Mouse (Mus musculus) heart, embryonic 10.5 days (tissue): Measurements from ENCODE around the gene Afp. TPM values are rescaled to one million over a fixed set of nuclear protein-coding genes. Genes with fewer than 3 reads are reported as not detected.

ENCODE experiments used
- DNase-seq: peaks from one replicate; pipeline ENCODE4 v3.0.0-alpha.2; 2017; ENCODE audit warnings: low spot score
- H3K27ac ChIP-seq: fragments of 300-500 bp; sonication (generic); 2 replicates; pipeline ENCODE4 v1.5.1; 2016; ENCODE audit warnings: mild to moderate bottlenecking
- H3K27me3 ChIP-seq: fragments of 300-500 bp; sonication (generic); 2 replicates; pipeline ENCODE4 v1.6.1; 2016; ENCODE audit warnings: mild to moderate bottlenecking; ENCODE audit not compliant: poor library complexity, insufficient read depth, severe bottlenecking
- H3K36me3 ChIP-seq: fragments of 300-500 bp; sonication (generic); 2 replicates; pipeline ENCODE4 v1.6.1; 2016; ENCODE audit warnings: mild to moderate bottlenecking, moderate library complexity
- H3K4me1 ChIP-seq: fragments of 300-500 bp; sonication (generic); 2 replicates; pipeline ENCODE4 v1.6.1; 2016; ENCODE audit warnings: mild to moderate bottlenecking
- H3K4me3 ChIP-seq: fragments of 300-500 bp; sonication (generic); 2 replicates; pipeline ENCODE4 v1.5.1; 2016; ENCODE audit warnings: mild to moderate bottlenecking, moderate library complexity
- H3K9me3 ChIP-seq: fragments of 300-500 bp; sonication (generic); 2 replicates; pipeline ENCODE4 v1.6.1; 2016; ENCODE audit warnings: mild to moderate bottlenecking, moderate library complexity
- WGBS: fragments of 180-500 bp; shearing (Covaris S2); methylation state at CpG from one replicate; pipeline ENCODE4 v1.1.7; 2016; 5-methylcytosine and 5-hydroxymethylcytosine counted together
- polyA plus RNA-seq: library from polyadenylated mRNA; unstranded; fragments of >200 nt; fragmentation: Nextera tagmentation; extraction: Ambion mirVana; gene quantifications from 2 replicates; pipeline ENCODE4 v1.2.1, GENCODE M21; 2016

Afp gene
- 34.1 and 916 TPM in 2 replicates for polyA plus RNA-seq

DNA sequence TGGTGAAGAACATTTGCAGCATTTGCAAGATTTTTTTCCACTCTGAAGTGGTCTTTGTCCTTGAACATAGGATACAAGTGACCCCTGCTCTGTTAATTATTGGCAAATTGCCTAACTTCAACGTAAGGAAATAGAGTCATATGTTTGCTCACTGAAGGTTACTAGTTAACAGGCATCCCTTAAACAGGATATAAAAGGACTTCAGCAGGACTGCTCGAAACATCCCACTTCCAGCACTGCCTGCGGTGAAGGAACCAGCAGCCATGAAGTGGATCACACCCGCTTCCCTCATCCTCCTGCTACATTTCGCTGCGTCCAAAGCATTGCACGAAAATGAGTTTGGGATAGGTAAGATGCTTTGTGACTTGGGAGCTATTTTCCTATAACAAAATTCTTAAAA, at the start of gene Afp:
Gene Afp (plus strand): TSS at position 220 of the 400 bp plus-strand sequence.
- no peaks in the 10 kb centered on the region for H3K9me3 ChIP-seq
- DNase-seq: no peak
- H3K4me3 ChIP-seq: no peak within 1 kb of the TSS
- no peaks in the 10 kb centered on the region for H3K36me3 ChIP-seq
- WGBS: 81% methylated on average over 7 of the region's 7 CpGs
- no peaks in the 10 kb centered on the region for H3K4me1 ChIP-seq
- no peak within 1 kb of the TSS for H3K27ac ChIP-seq
- no peaks in the 10 kb centered on the region for H3K27me3 ChIP-seq

DNA sequence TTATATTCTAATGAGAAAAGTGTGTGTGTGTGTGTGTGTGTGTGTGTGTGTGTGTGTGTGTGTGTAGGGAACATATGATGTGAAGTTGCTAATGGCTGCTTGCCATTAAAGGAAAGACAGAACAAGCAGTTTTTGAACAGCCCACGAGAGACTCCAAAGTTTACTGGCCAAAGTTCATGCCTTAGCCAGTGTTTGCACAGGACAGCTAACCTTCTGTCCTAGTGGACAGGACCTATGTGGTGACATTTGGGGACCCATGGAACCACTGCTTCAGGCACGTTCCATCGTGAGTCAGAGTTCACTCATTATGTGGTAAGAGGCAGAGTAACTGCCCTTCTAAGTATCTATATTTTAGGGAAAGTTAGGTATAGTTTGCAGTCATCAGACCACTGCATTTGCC, 43.0 kb upstream of the Afp start:
- no peaks in the 10 kb centered on the region for H3K9me3 ChIP-seq
- no peak for DNase-seq
- no peak overlapping the region for H3K4me3 ChIP-seq
- 89% methylated on average over 3 of the region's 3 CpGs for WGBS
- H3K27me3 ChIP-seq: no peaks in the 10 kb centered on the region
- no peaks in the 10 kb centered on the region; the same call in 1 of the 2 replicates for H3K4me1 ChIP-seq
- no peaks in the 10 kb centered on the region for H3K36me3 ChIP-seq
- H3K27ac ChIP-seq: no peak overlapping the region

DNA sequence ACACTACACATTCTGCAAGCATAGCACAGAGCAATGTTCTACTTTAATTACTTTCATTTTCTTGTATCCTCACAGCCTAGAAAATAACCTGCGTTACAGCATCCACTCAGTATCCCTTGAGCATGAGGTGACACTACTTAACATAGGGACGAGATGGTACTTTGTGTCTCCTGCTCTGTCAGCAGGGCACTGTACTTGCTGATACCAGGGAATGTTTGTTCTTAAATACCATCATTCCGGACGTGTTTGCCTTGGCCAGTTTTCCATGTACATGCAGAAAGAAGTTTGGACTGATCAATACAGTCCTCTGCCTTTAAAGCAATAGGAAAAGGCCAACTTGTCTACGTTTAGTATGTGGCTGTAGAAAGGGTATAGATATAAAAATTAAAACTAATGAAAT, 40.6 kb upstream of the Afp start:
- Histone ChIP-seq H3K9me3 (no peaks in the 10 kb centered on the region), H3K27ac (no peak overlapping the region), H3K4me1 (no peaks in the 10 kb centered on the region), H3K36me3 (no peaks in the 10 kb centered on the region), H3K27me3 (no peaks in the 10 kb centered on the region), H3K4me3 (no peak overlapping the region)
- no peak for DNase-seq
- 74% methylated on average over 5 of the region's 5 CpGs for WGBS

DNA sequence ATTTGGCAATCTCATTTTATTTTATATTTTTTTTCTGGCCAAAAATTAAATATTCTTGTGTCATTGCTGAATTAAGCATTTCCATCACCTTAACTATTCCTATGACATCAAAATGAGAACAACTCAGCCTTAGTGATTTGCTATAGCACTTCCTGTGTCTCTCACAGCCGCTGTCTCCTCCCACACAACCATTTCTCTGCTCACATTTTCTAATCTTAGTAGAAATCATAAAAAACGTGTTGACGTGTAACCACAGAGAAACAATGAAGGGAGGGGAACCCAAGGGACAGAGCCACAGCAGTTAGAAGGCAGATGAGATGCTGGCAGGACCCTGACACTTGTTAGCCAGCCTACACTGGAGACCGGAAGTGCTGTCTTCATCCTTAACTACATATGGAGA, 37.8 kb upstream of the Afp start:
- 64% methylated on average over 4 of the region's 4 CpGs for WGBS
- H3K36me3 ChIP-seq: no peaks in the 10 kb centered on the region

DNA sequence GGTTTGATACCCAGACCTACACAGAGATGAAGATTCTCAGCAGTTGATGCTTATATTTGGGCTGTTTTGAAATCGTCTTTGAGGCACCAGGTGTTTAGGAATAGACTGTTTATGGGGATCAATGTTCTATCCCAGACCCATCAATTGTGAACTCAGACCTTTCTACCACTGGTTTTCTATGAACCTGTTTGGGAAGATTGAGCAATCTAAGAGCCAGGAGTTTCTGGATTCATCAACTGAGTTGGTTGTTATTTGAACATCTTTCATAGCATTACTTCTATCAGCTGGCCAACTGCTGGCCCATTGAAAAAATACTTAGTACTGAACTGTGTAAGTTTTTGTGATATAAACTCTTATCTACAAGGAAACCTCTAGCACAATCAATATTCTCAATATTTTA, 33.3 kb upstream of the Afp start:
- H3K27ac ChIP-seq: no peak overlapping the region
- no peak for DNase-seq
- H3K36me3 ChIP-seq: no peaks in the 10 kb centered on the region
- H3K4me3 ChIP-seq: no peak overlapping the region
- H3K27me3 ChIP-seq: no peaks in the 10 kb centered on the region
- no peaks in the 10 kb centered on the region for H3K4me1 ChIP-seq
- whole genome bisulfite sequencing: 64% methylated on average over 1 of the region's 1 CpGs
- H3K9me3 ChIP-seq: no peaks in the 10 kb centered on the region

More for the DNA sequence above, 37.8 kb upstream of the Afp start:
- DNase-seq: no peak
- H3K4me3 ChIP-seq: no peak overlapping the region
- H3K4me1 ChIP-seq: no peaks in the 10 kb centered on the region
- H3K27me3 ChIP-seq: no peaks in the 10 kb centered on the region
- H3K27ac ChIP-seq: no peak overlapping the region
- H3K9me3 ChIP-seq: no peaks in the 10 kb centered on the region

DNA sequence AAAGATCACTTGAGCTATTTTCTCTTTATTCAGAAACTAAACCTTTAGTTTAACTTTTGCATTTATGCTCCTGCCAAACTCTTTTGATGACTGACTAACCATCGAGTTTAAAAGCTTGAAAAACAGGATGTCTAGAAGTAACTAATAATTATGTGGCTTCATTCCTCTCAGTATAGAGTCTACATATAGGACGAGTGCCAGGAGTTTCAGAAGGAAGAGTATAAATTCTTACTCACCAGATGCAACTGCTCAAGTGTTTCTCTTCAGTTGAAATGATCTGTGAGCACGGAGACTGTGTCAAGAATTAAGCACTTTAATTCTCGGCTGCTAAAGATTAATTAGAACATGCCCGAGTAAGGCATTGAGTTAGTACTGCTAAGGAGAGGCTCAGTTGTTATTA, 31.8 kb upstream of the Afp start:
- Histone ChIP-seq H3K36me3 (no peaks in the 10 kb centered on the region), H3K9me3 (no peaks in the 10 kb centered on the region), H3K27ac (no peak overlapping the region), H3K27me3 (no peaks in the 10 kb centered on the region), H3K4me1 (no peaks in the 10 kb centered on the region), H3K4me3 (no peak overlapping the region)
- 81% methylated on average over 5 of the region's 5 CpGs for WGBS
- no peak for DNase-seq

DNA sequence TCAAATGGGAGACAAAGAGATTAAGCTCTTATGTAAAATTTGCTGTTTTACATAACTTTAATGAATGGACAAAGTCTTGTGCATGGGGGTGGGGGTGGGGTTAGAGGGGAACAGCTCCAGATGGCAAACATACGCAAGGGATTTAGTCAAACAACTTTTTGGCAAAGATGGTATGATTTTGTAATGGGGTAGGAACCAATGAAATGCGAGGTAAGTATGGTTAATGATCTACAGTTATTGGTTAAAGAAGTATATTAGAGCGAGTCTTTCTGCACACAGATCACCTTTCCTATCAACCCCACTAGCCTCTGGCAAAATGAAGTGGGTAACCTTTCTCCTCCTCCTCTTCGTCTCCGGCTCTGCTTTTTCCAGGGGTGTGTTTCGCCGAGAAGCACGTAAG, 29.9 kb upstream of the Afp start, which contains the start of gene Alb:
Gene Alb (plus strand): TSS at position 279 of the 400 bp plus-strand sequence.
- Histone ChIP-seq H3K36me3 (no peaks in the 10 kb centered on the region), H3K4me3 (no peak within 1 kb of the TSS), H3K9me3 (no peaks in the 10 kb centered on the region), H3K27me3 (no peaks in the 10 kb centered on the region), H3K4me1 (no peaks in the 10 kb centered on the region), H3K27ac (no peak within 1 kb of the TSS)
- DNase-seq: no peak
- 88% methylated on average over 8 of the region's 8 CpGs for WGBS

DNA sequence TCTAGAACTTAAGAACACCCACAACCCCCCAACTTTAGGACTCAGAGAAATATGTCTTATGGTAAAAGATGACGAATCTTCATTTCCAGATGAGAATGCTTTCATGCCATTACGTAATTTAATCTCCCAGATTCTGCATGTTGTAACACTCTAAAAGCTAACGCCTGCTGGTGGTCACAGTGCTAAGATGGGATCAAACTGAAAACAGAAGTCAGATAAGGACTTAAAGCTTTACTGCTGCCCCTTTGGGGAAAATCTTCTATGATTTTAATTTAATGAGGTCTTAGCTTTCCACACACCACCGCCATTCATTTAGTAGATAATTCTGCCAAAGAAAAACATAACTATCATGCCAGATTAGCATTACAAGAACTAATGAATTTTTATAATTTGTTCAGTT, 23.7 kb upstream of the Afp start:
- Histone ChIP-seq H3K36me3 (no peaks in the 10 kb centered on the region), H3K27ac (no peak overlapping the region), H3K4me3 (no peak overlapping the region), H3K27me3 (no peaks in the 10 kb centered on the region), H3K9me3 (no peaks in the 10 kb centered on the region), H3K4me1 (no peaks in the 10 kb centered on the region)
- DNase-seq: no peak
- whole genome bisulfite sequencing: 67% methylated on average over 4 of the region's 4 CpGs

DNA sequence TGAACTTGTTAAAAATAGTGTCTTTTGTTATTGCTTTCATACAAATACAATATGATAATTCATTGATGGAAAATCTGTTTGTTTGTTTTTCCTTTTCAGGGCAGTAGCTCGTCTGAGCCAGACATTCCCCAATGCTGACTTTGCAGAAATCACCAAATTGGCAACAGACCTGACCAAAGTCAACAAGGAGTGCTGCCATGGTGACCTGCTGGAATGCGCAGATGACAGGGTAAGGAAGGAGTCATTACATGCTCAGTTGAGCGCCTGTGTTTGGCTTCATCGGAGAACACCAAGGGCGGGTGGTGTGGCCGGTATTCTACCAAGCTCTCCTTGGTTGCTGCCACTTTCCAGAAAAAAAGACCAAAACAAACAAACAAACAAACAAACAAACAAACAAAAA, 23.3 kb upstream of the Afp start:
- H3K9me3 ChIP-seq: no peaks in the 10 kb centered on the region
- no peak overlapping the region for H3K27ac ChIP-seq
- no peaks in the 10 kb centered on the region for H3K36me3 ChIP-seq
- 54% methylated on average over 6 of the region's 6 CpGs for WGBS
- no peaks in the 10 kb centered on the region for H3K27me3 ChIP-seq
- H3K4me1 ChIP-seq: no peaks in the 10 kb centered on the region
- no peak overlapping the region for H3K4me3 ChIP-seq
- DNase-seq: no peak

DNA sequence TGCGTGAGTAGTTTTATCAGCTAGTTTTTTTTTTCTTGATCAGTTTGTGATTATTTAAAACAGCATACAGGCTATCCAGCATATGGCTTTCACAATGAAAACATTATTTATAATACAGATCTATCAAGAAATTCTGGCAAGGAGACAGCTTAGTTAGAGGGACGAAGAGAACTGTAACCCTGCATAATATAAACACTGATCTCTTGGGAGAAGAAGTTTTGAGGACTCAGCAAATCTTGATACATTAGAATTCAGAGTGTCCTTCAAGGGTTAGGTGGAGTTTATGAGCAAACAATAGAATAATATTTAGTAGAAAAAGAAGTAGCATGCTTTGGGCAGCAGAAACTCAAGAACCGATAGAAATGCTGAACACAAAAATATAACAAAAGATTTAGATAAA, 19.7 kb upstream of the Afp start:
- no peak for DNase-seq
- Histone ChIP-seq H3K4me3 (no peak overlapping the region), H3K36me3 (no peaks in the 10 kb centered on the region), H3K27me3 (no peaks in the 10 kb centered on the region), H3K27ac (no peak overlapping the region), H3K9me3 (no peaks in the 10 kb centered on the region), H3K4me1 (no peaks in the 10 kb centered on the region)
- 81% methylated on average over 3 of the region's 3 CpGs for WGBS

DNA sequence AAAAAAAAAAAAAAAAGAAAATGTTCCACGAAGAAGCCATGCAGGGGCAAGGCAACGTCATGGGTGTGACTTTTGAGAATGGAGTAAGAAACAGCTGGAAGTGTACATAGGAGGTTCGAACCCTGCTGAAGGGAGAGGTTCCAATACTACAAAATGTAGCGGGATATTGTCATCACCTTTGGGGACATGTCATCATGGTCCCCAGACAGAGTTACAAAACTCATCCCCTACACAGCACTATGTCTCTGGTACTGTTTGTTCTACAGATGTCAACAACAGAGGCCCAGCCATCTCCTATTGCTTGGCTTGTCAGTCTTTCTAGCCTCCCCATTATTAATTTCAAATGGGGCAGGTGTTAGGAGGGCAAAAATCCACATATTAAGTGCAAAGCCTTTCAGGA, 16.6 kb upstream of the Afp start:
- no peaks in the 10 kb centered on the region for H3K9me3 ChIP-seq
- no peak for DNase-seq
- H3K27ac ChIP-seq: no peak overlapping the region
- H3K4me1 ChIP-seq: no peaks in the 10 kb centered on the region
- no peaks in the 10 kb centered on the region for H3K36me3 ChIP-seq
- 87% methylated on average over 4 of the region's 4 CpGs for WGBS
- no peaks in the 10 kb centered on the region for H3K27me3 ChIP-seq
- no peak overlapping the region for H3K4me3 ChIP-seq

DNA sequence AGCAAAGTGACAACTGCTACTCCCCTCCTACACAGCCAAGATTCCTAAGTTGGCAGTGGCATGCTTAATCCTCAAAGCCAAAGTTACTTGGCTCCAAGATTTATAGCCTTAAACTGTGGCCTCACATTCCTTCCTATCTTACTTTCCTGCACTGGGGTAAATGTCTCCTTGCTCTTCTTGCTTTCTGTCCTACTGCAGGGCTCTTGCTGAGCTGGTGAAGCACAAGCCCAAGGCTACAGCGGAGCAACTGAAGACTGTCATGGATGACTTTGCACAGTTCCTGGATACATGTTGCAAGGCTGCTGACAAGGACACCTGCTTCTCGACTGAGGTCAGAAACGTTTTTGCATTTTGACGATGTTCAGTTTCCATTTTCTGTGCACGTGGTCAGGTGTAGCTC, 16.2 kb upstream of the Afp start:
- H3K4me1 ChIP-seq: no peaks in the 10 kb centered on the region

DNA sequence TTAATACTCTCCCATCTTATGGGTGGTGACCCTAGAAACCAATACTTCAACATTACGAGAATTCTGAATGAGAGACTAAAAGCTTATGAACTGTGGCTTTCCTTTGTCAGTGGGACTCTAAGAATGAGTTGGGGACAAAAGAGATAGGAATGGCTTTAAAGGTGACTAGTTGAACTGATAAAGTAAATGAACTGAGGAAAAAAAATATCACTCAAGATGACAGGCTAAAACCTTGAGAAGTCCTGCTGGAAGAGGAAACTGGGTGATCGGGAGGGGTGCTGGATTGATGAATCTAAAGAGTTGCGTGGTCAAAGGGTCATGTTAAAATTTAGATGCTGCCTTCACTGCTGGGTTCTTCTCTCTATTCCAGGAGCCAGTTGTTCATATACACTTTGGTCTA, 13.8 kb upstream of the Afp start:
- no peaks in the 10 kb centered on the region for H3K4me1 ChIP-seq
- no peak for DNase-seq
- H3K4me3 ChIP-seq: no peak overlapping the region
- 88% methylated on average over 3 of the region's 3 CpGs for WGBS
- no peaks in the 10 kb centered on the region for H3K36me3 ChIP-seq
- no peak overlapping the region for H3K27ac ChIP-seq
- no peaks in the 10 kb centered on the region for H3K9me3 ChIP-seq
- no peaks in the 10 kb centered on the region for H3K27me3 ChIP-seq

More for the DNA sequence above, 16.2 kb upstream of the Afp start:
- H3K27me3 ChIP-seq: no peaks in the 10 kb centered on the region
- no peak for DNase-seq
- no peak overlapping the region for H3K4me3 ChIP-seq
- WGBS: 87% methylated on average over 5 of the region's 5 CpGs
- H3K9me3 ChIP-seq: no peaks in the 10 kb centered on the region
- no peaks in the 10 kb centered on the region for H3K36me3 ChIP-seq
- H3K27ac ChIP-seq: no peak overlapping the region

DNA sequence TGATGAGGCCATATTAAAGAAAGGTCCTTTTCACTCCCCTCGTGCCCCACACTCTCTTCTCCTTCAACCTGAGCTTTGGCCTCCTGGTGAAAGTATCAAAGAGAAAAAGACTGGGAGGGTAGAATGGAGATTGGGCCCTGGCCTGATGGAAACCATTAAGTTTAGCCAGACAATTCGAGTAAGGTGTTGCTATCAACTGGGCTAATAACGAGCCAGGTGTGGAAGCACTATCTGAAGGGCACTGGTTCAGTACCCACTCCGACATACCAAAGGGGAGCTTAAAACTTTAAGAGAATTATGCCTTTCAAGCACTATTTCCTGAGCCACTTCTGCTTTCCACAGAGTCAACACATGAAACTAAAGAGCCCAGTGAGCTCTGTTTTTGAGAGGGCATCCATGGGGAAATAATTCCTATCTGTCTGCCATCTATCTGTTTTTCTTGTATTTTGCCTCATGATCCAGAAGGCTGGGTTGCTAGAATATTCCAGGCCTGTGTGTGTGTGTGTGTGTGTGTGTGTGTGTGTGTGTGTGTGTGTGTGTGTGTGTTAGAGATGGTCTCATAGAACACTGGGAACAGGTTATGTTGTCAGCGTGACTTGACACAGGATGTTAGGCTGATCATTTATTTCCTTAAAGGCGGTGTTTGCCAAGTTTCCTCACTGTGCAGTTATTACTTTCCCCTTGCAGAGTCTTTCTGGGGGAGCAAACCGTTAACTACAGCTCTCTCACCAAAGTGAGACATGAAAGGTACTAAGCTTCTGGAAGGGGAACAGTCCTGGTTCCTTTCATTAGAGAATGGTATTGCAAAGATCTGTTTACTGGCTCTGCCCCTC, 13.0 kb upstream of the Afp start:
- 74% methylated on average over 7 of the region's 7 CpGs for WGBS
- Histone ChIP-seq H3K27ac (no peak overlapping the region), H3K27me3 (no peaks in the 10 kb centered on the region)

More for the DNA sequence above, 13.0 kb upstream of the Afp start:
- Histone ChIP-seq H3K9me3 (no peaks in the 10 kb centered on the region), H3K4me1 (no peaks in the 10 kb centered on the region), H3K36me3 (no peaks in the 10 kb centered on the region), H3K4me3 (no peak overlapping the region)
- no peak for DNase-seq
